Mouse (Mus musculus) embryonic fibroblast, embryonic 13.5 days (primary cell): ENCODE results near the gene Acox3. TPM values are rescaled to one million over a fixed set of nuclear protein-coding genes. Genes with fewer than 3 reads are reported as not detected.

Source experiments
- H3K27ac ChIP-seq: 2 replicates; pipeline ENCODE4 v1.5.1; 2012; ENCODE audit warnings: low read length, control low read depth, inconsistent platforms; ENCODE audit not compliant: insufficient read depth
- H3K4me1 ChIP-seq: 2 replicates; pipeline ENCODE4 v1.6.1; 2011; ENCODE audit warnings: low read length; ENCODE audit not compliant: control insufficient read depth, insufficient read depth
- H3K4me3 ChIP-seq: 2 replicates; pipeline ENCODE4 v1.5.1; 2011; ENCODE audit warnings: mild to moderate bottlenecking, control low read depth, low read length; ENCODE audit not compliant: insufficient read depth
- CTCF ChIP-seq: IDR thresholded peaks from 2 replicates; pipeline ENCODE4 v1.5.1; 2011; ENCODE audit warnings: mild to moderate bottlenecking, control low read depth, low read length, moderate library complexity, borderline replicate concordance; ENCODE audit not compliant: insufficient read depth
- POLR2A ChIP-seq: IDR thresholded peaks from 2 replicates; pipeline ENCODE4 v1.6.1; 2011; ENCODE audit warnings: low read depth, mild to moderate bottlenecking, control low read depth, low read length, moderate library complexity
- polyA plus RNA-seq: library from polyadenylated mRNA; stranded (reverse); fragments of >200 nt; gene quantifications from 2 replicates; pipeline ENCODE4 v1.2.4, GENCODE M21; 2011; ENCODE audit warnings: low read depth; ENCODE audit not compliant: missing spikeins, insufficient read length

Gene Acox3
- polyA plus RNA-seq, 1 experiment, result 24.9 TPM

DNA sequence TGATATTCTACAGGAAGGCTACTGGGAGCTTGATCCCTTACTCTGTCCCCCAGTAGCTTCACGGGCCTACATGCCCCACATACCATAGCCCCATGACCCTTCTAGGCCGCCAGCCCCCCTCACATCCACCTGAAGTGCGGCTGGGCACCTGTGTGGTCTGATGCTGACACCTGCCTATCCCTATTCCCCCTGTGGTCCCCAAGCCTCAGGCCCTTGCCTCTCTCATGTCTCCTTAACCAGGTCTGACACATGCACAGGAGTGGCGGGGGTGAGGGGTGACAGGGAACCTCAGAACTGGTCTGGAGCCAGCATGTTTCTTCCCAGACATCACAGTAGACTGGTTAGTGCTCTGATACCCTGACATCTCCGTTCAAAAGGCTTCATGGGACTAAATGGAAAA, 25.7 kb downstream of the Acox3 start:
- H3K4me3 ChIP-seq, result no peak overlapping the region
- peaks cover 7% of the 10 kb centered on the region for H3K4me1 ChIP-seq
- TF ChIP-seq POLR2A (no peak), CTCF (no peak)
- H3K27ac ChIP-seq, result no peak overlapping the region

DNA sequence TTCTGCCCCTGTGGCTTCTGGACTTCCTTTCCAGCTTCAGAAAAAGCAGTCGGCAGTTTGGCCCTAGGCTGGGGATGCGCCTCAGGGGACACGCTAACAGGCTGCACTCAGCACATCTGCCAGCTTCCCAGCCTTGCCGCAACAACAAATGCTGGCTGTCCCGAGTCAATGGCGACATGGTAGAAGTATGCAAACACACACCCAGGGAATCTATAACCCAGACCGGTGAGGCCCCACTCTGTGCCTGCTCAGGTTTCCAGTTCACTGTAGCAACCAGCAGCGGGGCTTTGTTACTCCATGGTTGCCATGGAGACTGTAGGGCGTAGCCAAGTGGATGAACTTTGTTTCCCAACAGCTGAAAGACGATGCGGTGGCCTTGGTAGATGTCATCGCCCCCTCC, 26.5 kb downstream of the Acox3 start:
- Histone ChIP-seq H3K27ac (no peak overlapping the region), H3K4me3 (no peak overlapping the region), H3K4me1 (peaks cover 7% of the 10 kb centered on the region)
- TF ChIP-seq CTCF (no peak), POLR2A (no peak)

DNA sequence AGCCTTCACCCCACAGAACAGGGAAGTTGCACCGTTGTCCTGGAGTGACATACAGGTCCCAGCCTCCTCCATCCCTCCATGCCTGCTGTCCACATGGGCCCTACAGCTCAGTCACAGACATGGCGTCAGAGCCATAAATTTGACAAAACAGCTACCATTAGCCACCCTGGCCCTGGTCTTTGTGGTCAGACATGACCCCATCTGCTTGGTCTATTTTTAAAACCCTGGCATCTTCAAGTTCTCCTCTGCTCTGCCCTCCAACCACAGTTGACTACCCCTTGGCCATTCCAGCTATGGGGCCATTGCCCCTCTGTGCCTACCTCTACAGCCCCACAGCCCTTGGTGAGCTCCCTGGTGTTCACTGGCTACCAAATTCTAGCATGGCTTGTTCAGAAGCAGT, 27.1 kb downstream of the Acox3 start:
- Histone ChIP-seq H3K27ac (no peak overlapping the region), H3K4me1 (peaks cover 7% of the 10 kb centered on the region), H3K4me3 (no peak overlapping the region)
- TF ChIP-seq CTCF, result no peak
- TF ChIP-seq POLR2A, result no peak

DNA sequence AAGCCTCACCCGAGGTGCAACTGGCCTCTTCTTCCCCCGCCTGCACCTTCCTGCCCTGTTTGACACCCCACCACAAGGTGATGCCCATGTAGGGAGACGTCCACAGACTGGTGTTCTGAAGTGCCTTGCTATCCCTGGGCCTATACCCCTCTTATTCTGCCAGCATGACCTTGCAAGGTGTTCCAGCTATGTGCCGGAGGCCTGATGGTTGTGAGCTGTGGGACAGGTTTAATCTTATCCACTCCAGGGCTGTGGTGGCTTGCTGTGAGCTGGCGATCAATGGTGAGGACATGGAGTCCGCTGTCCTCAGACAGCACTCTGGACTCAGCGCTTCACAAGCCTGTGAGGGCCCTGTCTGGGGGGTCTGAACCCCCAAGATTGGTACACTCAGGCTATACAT, 27.5 kb downstream of the Acox3 start:
- H3K4me3 ChIP-seq, result no peak overlapping the region
- H3K27ac ChIP-seq, result no peak overlapping the region
- TF ChIP-seq CTCF (no peak), POLR2A (no peak)
- H3K4me1 ChIP-seq, result peaks cover 7% of the 10 kb centered on the region

DNA sequence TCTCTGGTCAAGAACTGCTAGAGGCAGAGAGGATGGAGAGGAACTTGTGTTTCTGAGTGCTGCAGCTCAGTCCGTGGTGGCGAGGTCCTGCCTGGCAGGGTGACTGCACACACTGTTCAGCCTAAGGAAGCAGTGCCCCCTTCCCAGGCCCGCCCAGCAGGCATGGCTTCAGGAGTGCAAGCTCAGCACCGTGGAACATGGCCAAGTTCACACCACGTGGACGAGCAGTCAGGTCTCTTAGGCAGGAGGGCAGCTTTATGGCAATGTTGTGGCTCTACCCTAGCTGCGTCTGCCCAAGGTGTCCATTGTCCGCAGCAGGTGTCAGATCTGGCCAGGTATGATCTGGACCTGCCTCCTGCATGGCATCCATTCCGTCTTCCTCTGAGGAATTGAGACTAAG, 28.3 kb downstream of the Acox3 start:
- no peak overlapping the region for H3K4me3 ChIP-seq
- H3K27ac ChIP-seq, result no peak overlapping the region
- TF ChIP-seq CTCF (no peak), POLR2A (no peak)
- peaks cover 7% of the 10 kb centered on the region for H3K4me1 ChIP-seq

DNA sequence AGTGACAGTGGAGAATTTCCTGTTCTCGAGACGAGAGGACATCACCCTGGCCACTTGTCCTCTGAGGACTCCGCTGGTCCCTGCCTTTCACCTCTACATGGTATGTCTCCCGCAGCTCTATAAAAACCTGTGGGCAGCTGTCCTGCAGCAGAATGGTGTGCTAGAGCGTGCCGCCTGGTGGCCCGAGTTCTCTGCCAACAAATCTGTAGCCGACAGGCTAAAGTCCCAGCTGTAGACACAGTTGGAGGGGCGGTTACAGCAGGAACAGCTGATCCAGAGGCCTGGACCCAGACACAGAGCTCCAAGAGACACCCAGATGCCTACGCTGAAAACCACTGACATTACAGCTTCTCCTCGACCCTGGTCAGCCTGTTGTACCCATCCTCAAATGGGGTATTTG, 29.1 kb downstream of the Acox3 start:
- no peak overlapping the region for H3K4me3 ChIP-seq
- no peak for TF ChIP-seq POLR2A
- no peak for TF ChIP-seq CTCF
- peaks cover 7% of the 10 kb centered on the region for H3K4me1 ChIP-seq
- no peak overlapping the region for H3K27ac ChIP-seq

DNA sequence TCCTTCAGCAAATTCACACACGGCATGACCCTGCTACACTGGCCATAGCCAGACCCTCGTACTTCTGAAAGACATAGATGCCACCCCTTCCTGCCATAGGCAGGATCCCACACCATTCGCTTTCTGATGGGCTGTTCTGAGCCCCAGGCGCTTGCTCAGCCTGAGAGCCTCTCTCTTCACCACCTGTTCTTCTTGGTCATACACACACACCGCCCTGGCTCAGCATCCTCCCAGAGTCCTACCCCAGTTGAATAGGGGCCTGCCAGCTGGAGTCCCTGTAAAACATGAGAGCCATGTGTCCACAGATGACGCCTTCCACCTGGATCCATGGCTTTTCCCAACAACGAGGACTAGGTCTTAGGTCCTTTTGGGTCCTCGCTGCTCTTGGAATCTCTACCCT, 29.9 kb downstream of the Acox3 start:
- H3K27ac ChIP-seq, result no peak overlapping the region
- H3K4me1 ChIP-seq, result peaks cover 11% of the 10 kb centered on the region
- no peak for TF ChIP-seq CTCF
- no peak for TF ChIP-seq POLR2A
- no peak overlapping the region for H3K4me3 ChIP-seq

DNA sequence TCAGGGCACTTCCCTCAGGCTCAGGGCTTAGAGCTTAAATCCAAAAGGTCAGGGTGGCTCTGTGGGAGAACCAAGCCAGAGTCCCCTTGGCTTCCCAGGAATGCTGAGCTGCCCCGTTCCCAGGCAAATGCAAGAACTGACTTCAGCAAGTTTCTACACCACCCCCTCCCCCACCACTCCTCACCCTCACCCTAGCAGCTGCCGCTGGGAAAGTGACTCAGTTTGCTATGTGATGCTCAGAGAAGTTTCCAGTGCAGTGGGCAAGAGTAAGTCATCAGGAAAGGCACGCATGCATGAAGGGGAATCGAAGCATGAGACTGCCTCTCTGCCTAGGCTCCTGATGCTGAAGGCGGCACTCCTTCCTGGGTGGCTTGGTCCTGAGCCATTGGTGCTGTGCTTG, 34.1 kb downstream of the Acox3 start:
- Histone ChIP-seq H3K4me1 (peaks cover 6% of the 10 kb centered on the region; the same call in 1 of the 2 replicates), H3K4me3 (no peak overlapping the region)
- no peak for TF ChIP-seq POLR2A
- no peak for TF ChIP-seq CTCF

DNA sequence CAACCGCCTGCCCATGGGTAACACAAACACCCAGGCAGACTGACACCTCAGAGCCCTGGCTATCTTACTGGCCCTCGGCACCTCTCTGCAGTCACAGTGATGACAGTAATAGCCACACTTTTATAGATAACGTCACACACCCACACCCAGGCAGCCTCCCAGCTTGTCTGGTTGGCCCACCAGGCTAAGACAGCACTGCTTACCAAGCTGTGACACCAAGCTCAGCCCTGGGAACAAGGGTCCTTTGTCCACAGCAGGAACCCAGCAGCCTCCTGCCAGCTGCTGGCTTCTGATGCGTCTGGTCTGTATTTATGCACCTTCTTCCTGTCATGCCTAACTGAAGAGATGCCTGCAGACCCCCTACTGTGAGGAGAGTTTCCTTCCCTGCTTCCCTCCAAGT, 38.3 kb downstream of the Acox3 start:
- peaks cover 6% of the 10 kb centered on the region; the same call in 1 of the 2 replicates for H3K4me1 ChIP-seq
- no peak overlapping the region for H3K4me3 ChIP-seq
- H3K27ac ChIP-seq, result no peak overlapping the region
- no peak for TF ChIP-seq CTCF
- no peak for TF ChIP-seq POLR2A

More for the DNA sequence above, 34.1 kb downstream of the Acox3 start:
- H3K27ac ChIP-seq, result peak overlapping the region; percentile 63

DNA sequence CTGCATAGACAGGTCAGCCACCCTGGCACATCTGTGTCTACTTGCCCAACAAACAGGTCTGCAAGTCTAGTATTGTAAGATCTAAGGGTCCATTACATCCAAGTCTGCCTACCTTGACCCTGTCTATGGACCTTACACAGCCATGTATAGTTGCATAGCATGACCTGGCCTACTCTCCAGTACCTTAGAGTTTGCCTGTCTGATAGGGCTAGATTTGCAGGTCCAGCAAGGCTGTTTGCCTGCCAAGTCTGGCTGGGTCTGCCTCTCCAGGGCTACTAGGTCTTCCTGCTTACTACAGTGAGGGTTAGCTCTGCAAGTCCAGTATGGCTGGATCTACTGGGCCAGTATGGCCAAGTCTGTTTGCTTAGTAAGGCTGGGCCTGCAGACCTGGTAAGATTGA, 41.0 kb downstream of the Acox3 start:
- Histone ChIP-seq H3K4me3 (no peak overlapping the region), H3K27ac (no peak overlapping the region), H3K4me1 (no peaks in the 10 kb centered on the region)
- TF ChIP-seq CTCF (no peak), POLR2A (no peak)

DNA sequence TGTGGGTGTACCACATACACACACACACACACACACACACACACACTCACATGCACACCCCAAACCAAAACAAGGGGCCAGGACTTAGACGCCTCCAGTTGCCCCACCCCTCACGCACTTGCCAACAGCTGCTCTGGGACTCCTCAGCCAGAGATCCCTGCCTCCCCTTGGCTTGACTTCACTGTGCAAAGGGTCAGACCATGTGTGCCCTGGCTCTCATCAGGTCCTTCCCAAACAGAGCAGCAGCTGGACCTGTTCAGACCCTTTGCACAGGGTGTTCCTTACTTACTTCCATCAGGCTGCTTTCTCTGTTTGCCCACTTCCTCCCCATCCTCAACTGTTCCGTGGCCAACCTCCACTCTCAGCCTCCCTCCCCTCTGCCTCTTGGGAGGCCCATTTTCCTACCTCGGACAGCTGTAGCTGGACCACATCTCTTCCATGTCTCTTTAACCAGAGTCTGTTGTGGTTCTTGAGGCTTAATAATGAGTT, 42.0 kb downstream of the Acox3 start:
- H3K27ac ChIP-seq, result no peak overlapping the region

More for the DNA sequence above, 42.0 kb downstream of the Acox3 start:
- Histone ChIP-seq H3K4me1 (no peaks in the 10 kb centered on the region), H3K4me3 (no peak overlapping the region)
- TF ChIP-seq POLR2A (no peak), CTCF (no peak)
